Mouse (Mus musculus) liver, embryonic 13.5 days (tissue): Measurements from ENCODE around the gene St3gal5. TPM values are rescaled to one million over a fixed set of nuclear protein-coding genes. Genes with fewer than 3 reads are reported as not detected.
A peak's percentile ranks its signal among the peaks of the same experiment; 100 is the strongest.

Source experiments
- ATAC-seq: fragments of 200-750 bp; cut with Nextera tagmentation; 2 replicates; pipeline ENCODE4 v1.8.0; 2017; ENCODE audit warnings: low read depth, mild to moderate bottlenecking, moderate number of reproducible peaks, moderate library complexity
- DNase-seq: peaks from one replicate; pipeline ENCODE4 v3.0.0; 2022
- H3K27ac ChIP-seq: fragments of 300-500 bp; sonication (generic); 2 replicates; pipeline ENCODE4 v1.5.1; 2015; ENCODE audit warnings: moderate library complexity, mild to moderate bottlenecking, inconsistent platforms
- H3K27me3 ChIP-seq: fragments of 300-500 bp; sonication (generic); 2 replicates; pipeline ENCODE4 v1.6.1; 2015; ENCODE audit warnings: mild to moderate bottlenecking, inconsistent platforms
- H3K36me3 ChIP-seq: fragments of 300-500 bp; sonication (generic); 2 replicates; pipeline ENCODE4 v1.6.1; 2015; ENCODE audit warnings: mild to moderate bottlenecking, inconsistent platforms
- H3K4me1 ChIP-seq: fragments of 300-500 bp; sonication (generic); replicated peaks from 2 replicates; pipeline ENCODE4 v1.6.1; 2015; ENCODE audit warnings: inconsistent platforms
- H3K4me2 ChIP-seq: fragments of 300-500 bp; sonication (generic); 2 replicates; pipeline ENCODE4 v1.6.1; 2015; ENCODE audit warnings: inconsistent platforms, mild to moderate bottlenecking, moderate library complexity
- H3K4me3 ChIP-seq: fragments of 300-500 bp; sonication (generic); replicated peaks from 2 replicates; pipeline ENCODE4 v1.5.1; 2015; ENCODE audit warnings: mild to moderate bottlenecking, inconsistent platforms
- H3K9ac ChIP-seq: fragments of 300-500 bp; sonication (generic); 2 replicates; pipeline ENCODE4 v1.6.1; 2015; ENCODE audit warnings: mild to moderate bottlenecking, inconsistent platforms
- H3K9me3 ChIP-seq: fragments of 300-500 bp; sonication (generic); replicated peaks from 2 replicates; pipeline ENCODE4 v1.6.1; 2016; ENCODE audit warnings: inconsistent platforms
- WGBS: fragments of 180-500 bp; shearing (Covaris S2); methylation state at CpG from one replicate; pipeline ENCODE4 v1.1.7; 2015; ENCODE audit not compliant: insufficient replicate concordance; 5-methylcytosine and 5-hydroxymethylcytosine counted together
- polyA plus RNA-seq: library from polyadenylated mRNA; unstranded; fragments of >200 nt; fragmentation: Nextera tagmentation; extraction: Ambion mirVana; gene quantifications from 2 replicates; pipeline ENCODE4 v1.2.1, GENCODE M21; 2015

St3gal5 gene
- polyA plus RNA-seq, 1 experiment from 2014 or later = 179 TPM

DNA sequence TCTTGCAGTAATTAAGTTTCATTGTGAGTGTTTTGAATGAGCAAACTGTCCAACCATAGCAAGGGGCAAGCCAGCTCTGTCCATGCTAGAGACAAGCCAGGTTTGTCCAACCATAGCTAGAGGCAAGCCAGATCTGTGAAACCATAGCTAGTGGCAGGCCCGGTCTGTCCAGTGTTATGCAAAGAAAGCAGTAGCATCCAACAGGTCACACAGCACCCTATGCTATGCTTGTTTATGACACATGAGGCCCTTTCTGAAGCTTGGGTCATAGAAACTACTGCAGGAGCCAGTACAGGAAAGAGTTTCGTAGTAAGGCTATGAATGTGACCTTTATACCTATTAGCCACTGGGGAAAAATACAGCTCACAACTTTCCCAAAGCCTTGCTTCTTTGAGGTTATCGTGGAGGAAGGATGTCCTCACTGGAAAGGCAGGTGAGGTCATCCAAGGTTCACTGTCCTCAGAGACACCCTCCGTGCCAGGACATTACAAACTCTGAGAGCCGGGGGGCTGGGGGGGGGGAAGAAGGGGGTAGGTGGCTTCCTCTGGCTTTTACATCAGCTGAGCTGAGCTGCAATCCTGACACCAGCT, 26.0 kb upstream of the St3gal5 start:
- 67% methylated on average over 5 of the region's 5 CpGs for WGBS
- Histone ChIP-seq H3K27ac (no peak overlapping the region), H3K4me3 (no peak overlapping the region), H3K4me1 (no peaks in the 10 kb centered on the region), H3K27me3 (0 out of 2 replicates have a peak, but pooled peaks cover 2% of the 10 kb centered on the region), H3K36me3 (no peaks in the 10 kb centered on the region), H3K9ac (no peak overlapping the region), H3K4me2 (no peak overlapping the region), H3K9me3 (no peaks in the 10 kb centered on the region)
- no peak for ATAC-seq
- no peak for DNase-seq

GRCm38 (mm10) chr6:72073781-72074180, 23.6 kb upstream of the St3gal5 start:
- H3K4me3 ChIP-seq = no peak overlapping the region
- ATAC-seq = no peak

GRCm38 (mm10) chr6:72076512-72076911, 20.9 kb upstream of the St3gal5 start:
- H3K4me1 ChIP-seq = no peaks in the 10 kb centered on the region

More at GRCm38 (mm10) chr6:72073781-72074180, 23.6 kb upstream of the St3gal5 start:
- Histone ChIP-seq H3K9ac (no peak overlapping the region), H3K4me2 (no peak overlapping the region), H3K27me3 (peaks cover 2% of the 10 kb centered on the region; the same call in 1 of the 2 replicates), H3K27ac (no peak overlapping the region), H3K4me1 (no peaks in the 10 kb centered on the region), H3K36me3 (no peaks in the 10 kb centered on the region), H3K9me3 (no peaks in the 10 kb centered on the region)
- 76% methylated on average over 4 of the region's 4 CpGs for WGBS
- no peak for DNase-seq

GRCm38 (mm10) chr6:72078178-72078577, 19.2 kb upstream of the St3gal5 start:
- H3K9me3 ChIP-seq = peaks cover 13% of the 10 kb centered on the region
- H3K9ac ChIP-seq = no peak overlapping the region
- ATAC-seq (no peak), DNase-seq (no peak)
- no peak overlapping the region for H3K27ac ChIP-seq
- H3K27me3 ChIP-seq = peaks cover 2% of the 10 kb centered on the region; the same call in 1 of the 2 replicates
- 62% methylated on average over 5 of the region's 5 CpGs for WGBS
- no peak overlapping the region for H3K4me2 ChIP-seq
- H3K4me3 ChIP-seq = no peak overlapping the region
- no peaks in the 10 kb centered on the region for H3K4me1 ChIP-seq
- H3K36me3 ChIP-seq = no peaks in the 10 kb centered on the region

More at GRCm38 (mm10) chr6:72076512-72076911, 20.9 kb upstream of the St3gal5 start:
- H3K27me3 ChIP-seq = peaks cover 2% of the 10 kb centered on the region; the same call in 1 of the 2 replicates
- 63% methylated on average over 9 of the region's 9 CpGs for WGBS
- DNase-seq (no peak), ATAC-seq (no peak)
- no peak overlapping the region for H3K4me2 ChIP-seq
- peaks cover 13% of the 10 kb centered on the region for H3K9me3 ChIP-seq
- no peak overlapping the region for H3K27ac ChIP-seq
- H3K36me3 ChIP-seq = no peaks in the 10 kb centered on the region
- no peak overlapping the region for H3K4me3 ChIP-seq
- H3K9ac ChIP-seq = no peak overlapping the region

GRCm38 (mm10) chr6:72081318-72082024, 15.9 kb upstream of the St3gal5 start:
- no peak for ATAC-seq
- Histone ChIP-seq H3K9ac (no peak overlapping the region), H3K9me3 (peaks cover 13% of the 10 kb centered on the region), H3K4me2 (no peak overlapping the region), H3K27ac (no peak overlapping the region), H3K36me3 (no peaks in the 10 kb centered on the region), H3K4me3 (no peak overlapping the region), H3K27me3 (no peaks in the 10 kb centered on the region; the same call in 1 of the 2 replicates), H3K4me1 (no peaks in the 10 kb centered on the region)
- WGBS = 84% methylated on average over 13 of the region's 13 CpGs
- no peak for DNase-seq

GRCm38 (mm10) chr6:72087402-72087801, 10.0 kb upstream of the St3gal5 start:
- H3K27ac ChIP-seq = no peak overlapping the region
- H3K27me3 ChIP-seq = peaks cover 14% of the 10 kb centered on the region
- no peaks in the 10 kb centered on the region for H3K9me3 ChIP-seq
- 0 out of 2 replicates have a peak, but pooled peaks cover 4% of the 10 kb centered on the region for H3K4me1 ChIP-seq
- 47% methylated on average over 5 of the region's 5 CpGs for WGBS
- ATAC-seq = no peak
- no peak overlapping the region for H3K9ac ChIP-seq
- no peaks in the 10 kb centered on the region for H3K36me3 ChIP-seq
- no peak overlapping the region for H3K4me2 ChIP-seq
- DNase-seq = no peak
- no peak overlapping the region for H3K4me3 ChIP-seq

GRCm38 (mm10) chr6:72089865-72090264, 7.5 kb upstream of the St3gal5 start:
- 81% methylated on average over 5 of the region's 5 CpGs for WGBS
- DNase-seq = no peak
- H3K27me3 ChIP-seq = peaks cover 14% of the 10 kb centered on the region

GRCm38 (mm10) chr6:72091007-72091406, 6.4 kb upstream of the St3gal5 start:
- WGBS = 49% methylated on average over 6 of the region's 6 CpGs
- ATAC-seq = no peak

More at GRCm38 (mm10) chr6:72089865-72090264, 7.5 kb upstream of the St3gal5 start:
- ATAC-seq = no peak
- no peak overlapping the region for H3K9ac ChIP-seq
- no peaks in the 10 kb centered on the region for H3K9me3 ChIP-seq
- H3K4me3 ChIP-seq = no peak overlapping the region
- no peak overlapping the region for H3K4me2 ChIP-seq
- no peak overlapping the region for H3K27ac ChIP-seq
- H3K4me1 ChIP-seq = peaks cover 8% of the 10 kb centered on the region; the same call in 1 of the 2 replicates
- no peaks in the 10 kb centered on the region for H3K36me3 ChIP-seq

DNA sequence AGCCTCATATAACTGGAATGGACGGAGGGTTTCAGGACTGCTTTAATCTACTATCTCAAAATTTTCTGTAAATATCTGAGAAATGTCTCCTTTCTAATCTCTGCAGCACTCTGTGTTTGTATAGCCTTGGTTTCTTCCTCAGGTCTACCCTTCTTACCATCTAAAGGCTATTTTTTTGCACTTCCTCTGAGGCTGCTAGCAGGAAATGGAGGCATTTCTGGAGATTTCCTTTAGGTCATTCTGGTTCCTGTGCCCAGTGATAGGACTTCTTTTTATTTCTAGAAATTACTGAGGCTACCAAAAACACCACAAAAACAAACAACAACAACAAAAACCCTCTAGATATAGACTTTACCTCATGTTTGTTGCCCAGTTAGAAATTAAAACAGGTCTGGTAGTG, 4.3 kb upstream of the St3gal5 start:
- no peak overlapping the region for H3K4me2 ChIP-seq
- H3K27me3 ChIP-seq = peaks cover 14% of the 10 kb centered on the region
- 33% methylated on average over 1 of the region's 1 CpGs for WGBS
- peak overlapping the region; percentile 13; the same call in 1 of the 2 replicates for H3K27ac ChIP-seq
- no peak overlapping the region for H3K4me3 ChIP-seq
- ATAC-seq (no peak), DNase-seq (no peak)
- no peaks in the 10 kb centered on the region for H3K9me3 ChIP-seq
- H3K36me3 ChIP-seq = no peaks in the 10 kb centered on the region
- no peak overlapping the region for H3K9ac ChIP-seq
- peaks cover 29% of the 10 kb centered on the region for H3K4me1 ChIP-seq

More at GRCm38 (mm10) chr6:72091007-72091406, 6.4 kb upstream of the St3gal5 start:
- Histone ChIP-seq H3K9ac (no peak overlapping the region), H3K27me3 (peaks cover 14% of the 10 kb centered on the region), H3K4me3 (no peak overlapping the region), H3K36me3 (no peaks in the 10 kb centered on the region), H3K4me2 (no peak overlapping the region), H3K9me3 (no peaks in the 10 kb centered on the region), H3K4me1 (peaks cover 18% of the 10 kb centered on the region), H3K27ac (no peak overlapping the region)
- DNase-seq = no peak

DNA sequence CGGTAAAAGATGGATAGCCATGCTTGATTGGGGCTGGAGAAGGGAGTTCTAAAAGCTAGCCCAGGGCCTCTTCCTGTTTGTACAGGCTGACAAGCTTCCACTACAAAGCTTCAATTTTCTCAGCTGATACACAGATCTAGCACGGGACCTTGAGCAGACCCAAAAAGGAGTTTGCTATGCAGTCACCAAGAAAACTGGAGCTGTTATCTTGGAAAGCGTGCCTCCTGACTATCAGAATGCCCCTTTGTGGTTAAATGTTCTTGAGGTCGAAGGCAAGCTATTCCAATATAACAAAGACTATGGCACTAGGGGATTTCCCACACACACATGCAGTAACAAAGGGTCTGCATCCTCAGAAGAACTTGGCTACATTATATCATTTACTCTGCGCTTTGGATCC, 1.2 kb upstream of the St3gal5 start:
- peaks cover 48% of the 10 kb centered on the region for H3K4me1 ChIP-seq
- no peak for ATAC-seq

DNA sequence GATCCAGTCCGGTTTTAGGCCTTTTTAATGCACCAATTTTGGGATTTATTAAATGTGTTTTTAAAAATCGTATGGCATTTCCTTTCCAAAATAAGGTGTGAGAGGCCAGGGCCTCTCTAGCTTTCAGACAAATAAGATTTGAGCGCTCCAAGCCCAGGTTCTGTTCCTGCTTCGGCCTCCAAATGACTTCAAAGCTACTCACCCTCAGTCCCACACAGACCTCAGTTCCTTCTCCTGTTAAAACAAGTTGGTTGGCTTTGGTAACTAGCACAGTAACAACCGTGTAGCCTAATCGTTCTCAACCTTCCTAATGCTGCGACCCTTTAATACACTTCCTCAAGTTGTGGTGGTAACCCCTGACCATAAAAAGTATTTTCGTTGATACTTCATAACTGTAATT, 723 bp upstream of the St3gal5 start:
- DNase-seq (no peak), ATAC-seq (no peak)
- Histone ChIP-seq H3K27me3 (no peaks in the 10 kb centered on the region), H3K4me2 (peak overlapping the region; percentile 82), H3K4me1 (peaks cover 52% of the 10 kb centered on the region), H3K9ac (peak overlapping the region; percentile 99), H3K9me3 (no peaks in the 10 kb centered on the region), H3K4me3 (peak overlapping the region; percentile 97), H3K36me3 (no peaks in the 10 kb centered on the region; the same call in 1 of the 2 replicates), H3K27ac (peak overlapping the region; percentile 99)
- WGBS = 32% methylated on average over 8 of the region's 8 CpGs

More for the DNA sequence above, 1.2 kb upstream of the St3gal5 start:
- no peak for DNase-seq
- Histone ChIP-seq H3K9ac (peak overlapping the region; percentile 99), H3K27me3 (peaks cover 3% of the 10 kb centered on the region), H3K4me3 (peak overlapping the region; percentile 97), H3K4me2 (peak overlapping the region; percentile 82), H3K36me3 (no peaks in the 10 kb centered on the region; the same call in 1 of the 2 replicates), H3K9me3 (no peaks in the 10 kb centered on the region), H3K27ac (peak overlapping the region; percentile 99)
- 25% methylated on average over 5 of the region's 5 CpGs for WGBS
